Mouse (Mus musculus): Measurements from ENCODE around the gene Hoxa13. TPM values are rescaled to one million over a fixed set of nuclear protein-coding genes. Genes with fewer than 3 reads are reported as not detected.

Hoxa13 gene
- polyA plus RNA-seq, 1 experiment from 2014 or later: not detected

GRCm38 (mm10) chr6:52238155-52238545, 22.5 kb downstream of the Hoxa13 start:
- no peaks in the 10 kb centered on the region for H3K36me3 ChIP-seq (ENCODE audit: inconsistent target)
- H3K79me2 ChIP-seq (ENCODE audit: inconsistent target): no peaks in the 10 kb centered on the region
- 56% methylated on average over 7 of the region's 7 CpGs for WGBS (ENCODE audit: missing documents)
- no peak overlapping the region for H3K27ac ChIP-seq
- no peak overlapping the region for H3K4me3 ChIP-seq (ENCODE audit: inconsistent target)

GRCm38 (mm10) chr6:52237346-52238154, 23.1 kb downstream of the Hoxa13 start:
- 93% methylated on average over 10 of the region's 10 CpGs for WGBS (ENCODE audit: missing documents)
- Histone ChIP-seq H3K27ac (no peak overlapping the region), H3K4me3 (ENCODE audit: inconsistent target) (no peak overlapping the region), H3K36me3 (ENCODE audit: inconsistent target) (no peaks in the 10 kb centered on the region), H3K79me2 (ENCODE audit: inconsistent target) (no peaks in the 10 kb centered on the region)

GRCm38 (mm10) chr6:52236806-52237205, 23.9 kb downstream of the Hoxa13 start:
- H3K4me3 ChIP-seq (ENCODE audit: inconsistent target): no peak overlapping the region
- 95% methylated on average over 3 of the region's 3 CpGs for WGBS (ENCODE audit: missing documents)
- H3K36me3 ChIP-seq (ENCODE audit: inconsistent target): no peaks in the 10 kb centered on the region
- H3K27ac ChIP-seq: no peak overlapping the region
- no peaks in the 10 kb centered on the region for H3K79me2 ChIP-seq (ENCODE audit: inconsistent target)

GRCm38 (mm10) chr6:52235866-52236265, 24.8 kb downstream of the Hoxa13 start:
- no peaks in the 10 kb centered on the region for H3K36me3 ChIP-seq (ENCODE audit: inconsistent target)
- no peaks in the 10 kb centered on the region for H3K79me2 ChIP-seq (ENCODE audit: inconsistent target)
- 85% methylated on average over 6 of the region's 6 CpGs for WGBS (ENCODE audit: missing documents)
- H3K4me3 ChIP-seq (ENCODE audit: inconsistent target): no peak overlapping the region
- no peak overlapping the region for H3K27ac ChIP-seq

- Histone ChIP-seq H3K79me2 (ENCODE audit: inconsistent target) (no peaks in the 10 kb centered on the region), H3K36me3 (ENCODE audit: inconsistent target) (no peaks in the 10 kb centered on the region), H3K27ac (no peak overlapping the region), H3K4me3 (ENCODE audit: inconsistent target) (no peak overlapping the region)
- WGBS (ENCODE audit: missing documents): 90% methylated on average over 9 of the region's 9 CpGs
Observed at GRCm38 (mm10) chr6:52235267-52235666, 25.4 kb downstream of the Hoxa13 start.

- WGBS (ENCODE audit: missing documents): 4% methylated on average over 68 of the region's 68 CpGs
- Histone ChIP-seq H3K27ac (no peak overlapping the region), H3K36me3 (ENCODE audit: inconsistent target) (no peaks in the 10 kb centered on the region), H3K4me3 (ENCODE audit: inconsistent target) (no peak overlapping the region), H3K79me2 (ENCODE audit: inconsistent target) (no peaks in the 10 kb centered on the region)
Observed at GRCm38 (mm10) chr6:52234428-52235140, 26.1 kb downstream of the Hoxa13 start.

- no peaks in the 10 kb centered on the region for H3K79me2 ChIP-seq (ENCODE audit: inconsistent target)
- no peak overlapping the region for H3K4me3 ChIP-seq (ENCODE audit: inconsistent target)
- H3K27ac ChIP-seq: no peak overlapping the region
- 4% methylated on average over 68 of the region's 70 CpGs for WGBS (ENCODE audit: missing documents)
- H3K36me3 ChIP-seq (ENCODE audit: inconsistent target): no peaks in the 10 kb centered on the region
Observed at GRCm38 (mm10) chr6:52233546-52234427, 26.9 kb downstream of the Hoxa13 start.

- Histone ChIP-seq H3K27ac (no peak overlapping the region), H3K79me2 (ENCODE audit: inconsistent target) (no peaks in the 10 kb centered on the region), H3K36me3 (ENCODE audit: inconsistent target) (no peaks in the 10 kb centered on the region), H3K4me3 (ENCODE audit: inconsistent target) (no peak overlapping the region)
- WGBS (ENCODE audit: missing documents): 10% methylated on average over 23 of the region's 23 CpGs
Observed at GRCm38 (mm10) chr6:52232984-52233545, 27.6 kb downstream of the Hoxa13 start.

- no peak overlapping the region for H3K4me3 ChIP-seq (ENCODE audit: inconsistent target)
- 2% methylated on average over 18 of the region's 18 CpGs for WGBS (ENCODE audit: missing documents)
- no peak overlapping the region for H3K27ac ChIP-seq
- no peaks in the 10 kb centered on the region for H3K36me3 ChIP-seq (ENCODE audit: inconsistent target)
- H3K79me2 ChIP-seq (ENCODE audit: inconsistent target): no peaks in the 10 kb centered on the region
Observed at GRCm38 (mm10) chr6:52232568-52232965, 28.1 kb downstream of the Hoxa13 start.

- no peak overlapping the region for H3K27ac ChIP-seq
- whole genome bisulfite sequencing (ENCODE audit: missing documents): 3% methylated on average over 18 of the region's 18 CpGs
- no peaks in the 10 kb centered on the region for H3K79me2 ChIP-seq (ENCODE audit: inconsistent target)
- H3K4me3 ChIP-seq (ENCODE audit: inconsistent target): no peak overlapping the region
- no peaks in the 10 kb centered on the region for H3K36me3 ChIP-seq (ENCODE audit: inconsistent target)
Observed at GRCm38 (mm10) chr6:52231885-52232567, 28.7 kb downstream of the Hoxa13 start.

- no peaks in the 10 kb centered on the region for H3K79me2 ChIP-seq (ENCODE audit: inconsistent target)
- 3% methylated on average over 28 of the region's 36 CpGs for WGBS (ENCODE audit: missing documents)
- H3K4me3 ChIP-seq (ENCODE audit: inconsistent target): no peak within 1 kb of the TSS
- H3K27ac ChIP-seq: no peak within 1 kb of the TSS
- H3K36me3 ChIP-seq (ENCODE audit: inconsistent target): no peaks in the 10 kb centered on the region
Observed at GRCm38 (mm10) chr6:52230516-52231165, 30.0 kb downstream of the Hoxa13 start, which contains the start of gene Hoxa9. Gene Hoxa9 (minus strand): TSS chr6:52231089.

GRCm38 (mm10) chr6:52229558-52230416, 30.9 kb downstream of the Hoxa13 start:
- no peak overlapping the region for H3K27ac ChIP-seq
- H3K36me3 ChIP-seq (ENCODE audit: inconsistent target): no peaks in the 10 kb centered on the region
- no peak overlapping the region for H3K4me3 ChIP-seq (ENCODE audit: inconsistent target)
- H3K79me2 ChIP-seq (ENCODE audit: inconsistent target): no peaks in the 10 kb centered on the region
- WGBS (ENCODE audit: missing documents): 5% methylated on average over 41 of the region's 44 CpGs
